Mouse (Mus musculus) liver, embryonic 11.5 days (tissue): ENCODE measurements around the gene Zscan22. TPM values are rescaled to one million over a fixed set of nuclear protein-coding genes. Genes with fewer than 3 reads are reported as not detected.

Source experiments
- ATAC-seq: fragments of 200-750 bp; cut with Nextera tagmentation; replicated peaks from 2 replicates; pipeline ENCODE4 v1.8.0; 2017; ENCODE audit warnings: moderate number of reproducible peaks, mild to moderate bottlenecking, moderate TSS enrichment, moderate library complexity; ENCODE audit not compliant: low FRiP score
- DNase-seq: peaks from one replicate; pipeline ENCODE4 v3.0.0-alpha.2; 2017; ENCODE audit warnings: low spot score
- H3K27ac ChIP-seq: fragments of 300-500 bp; sonication (generic); 2 replicates; pipeline ENCODE4 v1.5.1; 2014; ENCODE audit warnings: mild to moderate bottlenecking, low read depth, low read length, control low read depth
- H3K27me3 ChIP-seq: fragments of 300-500 bp; sonication (generic); replicated peaks from 2 replicates; pipeline ENCODE4 v1.6.1; 2014; ENCODE audit warnings: low read length, mixed read lengths; ENCODE audit not compliant: control insufficient read depth, insufficient read depth
- H3K36me3 ChIP-seq: fragments of 300-500 bp; sonication (generic); 2 replicates; pipeline ENCODE4 v1.6.1; 2014; ENCODE audit warnings: mild to moderate bottlenecking, low read length, moderate library complexity, mixed read lengths; ENCODE audit not compliant: control insufficient read depth, insufficient read depth
- H3K4me1 ChIP-seq: fragments of 300-500 bp; sonication (generic); replicated peaks from 2 replicates; pipeline ENCODE4 v1.6.1; 2014; ENCODE audit warnings: low read length, mixed read lengths; ENCODE audit not compliant: control insufficient read depth, insufficient read depth
- H3K4me2 ChIP-seq: fragments of 300-500 bp; sonication (generic); 2 replicates; pipeline ENCODE4 v1.6.1; 2014; ENCODE audit warnings: mild to moderate bottlenecking, control low read depth, moderate library complexity
- H3K4me3 ChIP-seq: fragments of 300-500 bp; sonication (generic); 2 replicates; pipeline ENCODE4 v1.5.1; 2014; ENCODE audit warnings: low read depth, low read length, control low read depth
- H3K9ac ChIP-seq: fragments of 300-500 bp; sonication (generic); 2 replicates; pipeline ENCODE4 v1.6.1; 2014; ENCODE audit warnings: low read depth, low read length, control low read depth
- H3K9me3 ChIP-seq: fragments of 300-500 bp; sonication (generic); 2 replicates; pipeline ENCODE4 v1.6.1; 2016; ENCODE audit warnings: low read length, inconsistent platforms, mixed read lengths; ENCODE audit not compliant: control insufficient read depth
- WGBS: fragments of 180-500 bp; shearing (Covaris S2); extraction: QIAGEN DNeasy Blood & Tissue Kit; methylation state at CpG from one replicate; pipeline ENCODE4 v1.1.7; 2014; 5-methylcytosine and 5-hydroxymethylcytosine counted together
- polyA plus RNA-seq: library from polyadenylated mRNA; unstranded; fragments of >200 nt; fragmentation: Nextera tagmentation; extraction: Ambion mirVana; gene quantifications from 2 replicates; pipeline ENCODE4 v1.2.1, GENCODE M21; 2014

The Zscan22 gene
- polyA plus RNA-seq, 1 experiment from 2014 or later = 14.4 TPM

DNA sequence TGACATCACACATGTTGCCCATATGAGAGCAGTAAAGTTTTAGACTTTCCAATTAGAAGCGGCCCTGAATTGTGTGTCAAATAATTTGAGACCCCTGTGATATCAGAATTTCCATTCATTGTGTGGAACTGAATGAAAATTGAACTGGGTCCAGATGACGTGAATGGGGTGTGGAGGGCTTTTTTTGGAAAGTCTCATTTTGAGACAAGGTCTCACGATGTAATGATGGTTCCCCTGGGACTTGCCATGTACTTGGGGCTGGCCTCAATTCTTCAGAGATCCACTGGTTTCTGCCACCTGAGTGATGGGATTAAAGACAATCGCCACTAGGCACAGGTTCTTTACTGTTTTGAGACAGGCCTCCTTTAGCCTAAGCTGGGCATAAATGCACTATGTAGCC is 43.0 kb downstream of the Zscan22 start:
- Histone ChIP-seq H3K27ac (no peak overlapping the region), H3K9ac (no peak overlapping the region), H3K4me3 (no peak overlapping the region), H3K4me2 (no peak overlapping the region), H3K36me3 (no peaks in the 10 kb centered on the region), H3K4me1 (no peaks in the 10 kb centered on the region), H3K9me3 (no peaks in the 10 kb centered on the region), H3K27me3 (no peaks in the 10 kb centered on the region)
- ATAC-seq (no peak), DNase-seq (no peak)
- WGBS = 82% methylated on average over 4 of the region's 4 CpGs

DNA sequence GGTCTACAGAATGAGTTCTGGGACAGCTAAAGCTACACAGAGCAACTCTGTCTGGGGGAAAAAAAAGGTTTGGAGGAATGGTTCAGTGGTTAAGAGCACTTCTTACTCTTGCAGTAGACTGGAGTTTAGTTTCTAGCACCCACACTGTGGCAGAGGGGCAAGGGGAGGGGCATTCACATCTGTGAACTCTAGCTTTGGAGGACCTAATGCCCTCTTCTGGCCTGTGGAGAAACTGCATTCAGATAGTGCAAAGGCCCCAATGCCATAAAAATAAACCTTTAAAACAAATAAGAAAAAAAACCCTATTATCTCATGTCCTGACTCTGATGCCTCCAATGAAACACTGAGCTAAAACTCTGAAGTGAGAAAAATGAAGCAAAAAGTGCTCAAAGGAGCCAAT is 45.9 kb downstream of the Zscan22 start:
- Histone ChIP-seq H3K27ac (no peak overlapping the region), H3K9me3 (no peaks in the 10 kb centered on the region), H3K27me3 (no peaks in the 10 kb centered on the region), H3K4me3 (no peak overlapping the region), H3K4me2 (no peak overlapping the region), H3K36me3 (no peaks in the 10 kb centered on the region), H3K4me1 (no peaks in the 10 kb centered on the region; the same call in 1 of the 2 replicates), H3K9ac (no peak overlapping the region)
- ATAC-seq (peak; percentile 49; the same call in 1 of the 2 replicates), DNase-seq (no peak)

DNA sequence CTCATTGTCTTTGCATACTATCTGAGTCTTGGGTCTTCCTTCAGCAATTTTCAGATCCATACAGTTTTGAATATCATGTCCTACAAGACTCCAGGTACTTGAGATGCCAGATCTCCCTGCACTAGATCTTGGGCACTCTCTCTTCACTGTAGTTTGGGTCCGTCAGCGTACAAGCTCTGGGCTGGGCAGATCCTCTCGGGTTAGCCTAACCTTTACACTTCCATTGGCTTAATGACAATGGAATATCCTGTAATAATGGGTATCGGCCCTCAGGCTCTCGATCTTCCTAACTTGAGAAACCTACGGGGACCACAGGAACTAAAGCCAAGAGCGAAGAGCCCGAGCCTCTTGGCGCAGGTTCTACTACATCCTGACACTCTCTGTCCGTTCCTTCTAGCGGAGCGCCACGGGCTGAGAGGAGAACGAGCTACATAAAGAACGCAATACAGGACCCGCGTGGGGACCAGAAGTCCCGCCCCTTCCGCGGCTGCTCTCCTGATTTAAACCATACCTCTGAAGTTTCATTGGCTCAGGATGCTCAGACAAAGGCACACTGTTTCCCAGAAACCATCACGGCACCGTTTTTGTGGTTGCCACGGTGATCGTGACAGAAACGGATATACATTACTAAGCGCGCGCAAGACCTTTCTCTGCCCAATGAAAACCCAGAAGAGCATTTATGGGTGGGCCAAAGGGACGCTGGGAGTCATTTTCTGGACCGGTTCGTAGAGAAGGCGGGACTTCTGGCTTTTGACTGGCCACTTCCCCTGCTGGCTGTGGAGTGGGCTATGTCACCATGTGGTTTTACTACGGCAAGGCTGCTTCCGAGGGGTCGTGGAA is 51.6 kb downstream of the Zscan22 start:
- Histone ChIP-seq H3K4me3 (peak overlapping the region; percentile 54), H3K27ac (peak overlapping the region; percentile 76), H3K9ac (peak overlapping the region; percentile 78), H3K4me1 (peaks cover 5% of the 10 kb centered on the region; the same call in 1 of the 2 replicates), H3K27me3 (no peaks in the 10 kb centered on the region), H3K36me3 (no peaks in the 10 kb centered on the region), H3K4me2 (peak overlapping the region; percentile 87), H3K9me3 (no peaks in the 10 kb centered on the region)
- DNase-seq = peak; percentile 87
- WGBS = 9% methylated on average over 35 of the region's 35 CpGs
- peak; percentile 96 for ATAC-seq

DNA sequence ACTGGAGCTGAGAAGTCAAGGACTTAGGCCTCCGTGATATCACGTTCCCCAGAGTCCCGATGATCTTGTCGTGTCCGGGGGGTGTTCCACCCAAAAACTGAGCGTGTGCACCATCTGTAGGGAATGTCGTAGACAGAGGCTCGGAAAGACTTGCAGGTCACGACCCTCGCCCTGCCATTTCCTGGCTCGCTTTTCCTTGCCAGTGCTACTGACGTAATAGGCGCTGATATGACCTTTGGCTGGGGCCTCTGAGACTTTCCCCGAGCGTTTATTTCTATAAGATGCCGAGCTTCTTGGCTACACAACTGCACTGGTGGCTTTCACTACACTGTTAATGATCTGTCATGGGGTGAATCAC is 52.2 kb downstream of the Zscan22 start:
- WGBS = 6% methylated on average over 16 of the region's 16 CpGs
- H3K9ac ChIP-seq = peak overlapping the region; percentile 78
- DNase-seq (no peak), ATAC-seq (peak; percentile 59)
- H3K36me3 ChIP-seq = no peaks in the 10 kb centered on the region
- H3K4me2 ChIP-seq = peak overlapping the region; percentile 87
- peak overlapping the region; percentile 72 for H3K27ac ChIP-seq
- no peaks in the 10 kb centered on the region for H3K27me3 ChIP-seq
- no peaks in the 10 kb centered on the region for H3K9me3 ChIP-seq
- peak overlapping the region; percentile 54 for H3K4me3 ChIP-seq
- peaks cover 5% of the 10 kb centered on the region; the same call in 1 of the 2 replicates for H3K4me1 ChIP-seq

DNA sequence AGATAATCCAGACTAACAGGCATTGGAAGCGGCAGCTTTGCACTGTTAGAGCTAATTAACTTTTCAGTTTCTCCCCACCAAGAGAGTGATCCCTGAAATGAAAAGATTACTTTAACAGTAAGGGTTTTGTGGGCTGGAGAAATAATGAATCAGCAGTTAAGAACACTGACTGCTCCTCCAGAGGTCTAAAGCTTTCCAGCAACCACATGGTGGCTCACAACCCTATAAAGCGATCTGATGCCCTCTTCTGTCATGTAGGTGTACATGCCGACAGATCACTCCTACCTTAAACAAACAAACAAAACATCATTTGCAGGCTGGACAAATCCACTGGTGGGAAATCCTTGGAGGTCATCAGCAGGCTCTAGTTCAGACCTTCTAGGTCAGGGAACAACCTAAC is 57.3 kb downstream of the Zscan22 start:
- H3K4me1 ChIP-seq = 0 out of 2 replicates have a peak, but pooled peaks cover 5% of the 10 kb centered on the region
- no peak overlapping the region for H3K4me3 ChIP-seq
- H3K9ac ChIP-seq = 0 out of 2 replicates have a peak overlapping the region, but pooled peaks have one; percentile 31
- H3K9me3 ChIP-seq = no peaks in the 10 kb centered on the region
- peak overlapping the region; percentile 29; the same call in 1 of the 2 replicates for H3K27ac ChIP-seq
- no peaks in the 10 kb centered on the region for H3K36me3 ChIP-seq
- DNase-seq = no peak
- H3K27me3 ChIP-seq = no peaks in the 10 kb centered on the region
- no peak overlapping the region for H3K4me2 ChIP-seq
- 40% methylated on average over 3 of the region's 3 CpGs for WGBS
- peak; percentile 62 for ATAC-seq

DNA sequence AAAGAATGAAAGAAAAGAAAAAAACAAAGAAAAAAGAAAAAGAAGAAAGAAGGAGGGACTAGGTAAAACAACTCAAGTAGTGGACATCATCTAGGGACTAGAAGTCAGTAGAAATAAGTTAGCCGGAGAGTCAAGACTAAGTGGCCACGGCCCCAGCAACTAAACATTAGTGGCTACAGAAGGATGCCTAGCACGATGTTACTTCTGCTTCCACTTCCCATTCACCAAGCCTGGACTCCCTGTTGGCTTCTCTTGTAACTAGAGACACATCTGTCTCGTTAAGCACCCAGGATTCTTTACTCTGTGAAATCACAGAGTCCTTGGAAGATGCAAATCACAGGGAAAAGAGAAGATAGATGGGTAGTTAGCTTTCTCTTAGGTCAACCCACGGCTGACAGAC is 59.9 kb downstream of the Zscan22 start:
- no peak overlapping the region for H3K27ac ChIP-seq
- no peaks in the 10 kb centered on the region for H3K27me3 ChIP-seq
- 68% methylated on average over 5 of the region's 5 CpGs for WGBS
- no peak overlapping the region for H3K9ac ChIP-seq
- no peak overlapping the region for H3K4me3 ChIP-seq
- peaks cover 3% of the 10 kb centered on the region; the same call in 1 of the 2 replicates for H3K4me1 ChIP-seq
- no peak overlapping the region for H3K4me2 ChIP-seq
- no peak for DNase-seq
- no peaks in the 10 kb centered on the region for H3K36me3 ChIP-seq
- no peaks in the 10 kb centered on the region for H3K9me3 ChIP-seq
- no peak for ATAC-seq

Other genes starting within 250 kb of the Zscan22 start
- gene Vmn2r55, start 212.8 kb upstream of the Zscan22 start, polyA plus RNA-seq = not detected in 2 replicates
- gene Vmn2r56, start 162.8 kb upstream of the Zscan22 start, polyA plus RNA-seq = not detected in 2 replicates
- 4.4 and 5.1 TPM in 2 replicates for gene Zscan18, start 94.2 kb upstream of the Zscan22 start, polyA plus RNA-seq
- 7.9 and 9.8 TPM in 2 replicates for gene Zfp329, start 79.0 kb upstream of the Zscan22 start, polyA plus RNA-seq
- gene Zfp110, start 63.1 kb upstream of the Zscan22 start, polyA plus RNA-seq = 27.5 and 27.9 TPM in 2 replicates
- 2.2 and 2.4 TPM in 2 replicates for gene Zfp128, start 16.6 kb upstream of the Zscan22 start, polyA plus RNA-seq
- gene Rps5, start 24.5 kb downstream of the Zscan22 start, polyA plus RNA-seq = 1,276 and 1,341 TPM in 2 replicates
- gene Rnf225, start 29.6 kb downstream of the Zscan22 start, polyA plus RNA-seq = 0.38 and 0.81 TPM in 2 replicates
- gene Zfp324, start 68.0 kb downstream of the Zscan22 start, polyA plus RNA-seq = 6.6 and 7.7 TPM in 2 replicates
- gene Zfp446, start 80.0 kb downstream of the Zscan22 start, polyA plus RNA-seq = 6.9 and 7.0 TPM in 2 replicates
- gene Slc27a5, start 100.4 kb downstream of the Zscan22 start, polyA plus RNA-seq = 0.52 and 1.1 TPM in 2 replicates
- 339 and 346 TPM in 2 replicates for gene Trim28, start 101.3 kb downstream of the Zscan22 start, polyA plus RNA-seq
- gene Zbtb45, start 112.2 kb downstream of the Zscan22 start, polyA plus RNA-seq = 27.5 and 27.9 TPM in 2 replicates
- gene Chmp2a, start 137.0 kb downstream of the Zscan22 start, polyA plus RNA-seq = 134 and 142 TPM in 2 replicates
- gene Ube2m, start 140.5 kb downstream of the Zscan22 start, polyA plus RNA-seq = 178 and 183 TPM in 2 replicates
- 1.6 and 1.9 TPM in 2 replicates for gene Mzf1, start 156.9 kb downstream of the Zscan22 start, polyA plus RNA-seq
- gene Vmn1r85, start 197.4 kb downstream of the Zscan22 start, polyA plus RNA-seq = not detected in 2 replicates
- gene Vmn1r86, start 222.1 kb downstream of the Zscan22 start, polyA plus RNA-seq = not detected in 2 replicates
- not detected in 2 replicates for gene Vmn1r87, start 242.3 kb downstream of the Zscan22 start, polyA plus RNA-seq